Mouse (Mus musculus) CH12.LX (cell line): Measurements from ENCODE around the gene Slc39a5. TPM values are rescaled to one million over a fixed set of nuclear protein-coding genes. Genes with fewer than 3 reads are reported as not detected.
A peak's percentile ranks its signal among the peaks of the same experiment; 100 is the strongest.

Experiments used
- DNase-seq: peaks from one replicate; pipeline ENCODE4 v3.0.0-alpha.2; 2013; ENCODE audit errors: extremely low read depth
- H3K27ac ChIP-seq: 2 replicates; pipeline ENCODE4 v1.5.1; 2012; ENCODE audit warnings: low read depth, mild to moderate bottlenecking, control low read depth, moderate library complexity; ENCODE audit not compliant: insufficient read depth
- H3K27me3 ChIP-seq: replicated peaks from 2 replicates; pipeline ENCODE3; 2012; ENCODE audit warnings: inconsistent platforms
- H3K36me3 ChIP-seq, 2 experiments: replicated peaks in 1 of 2; 2 replicates each; pipeline versions ENCODE3 to v1.6.1; 2012; ENCODE audit warnings: inconsistent platforms in 1 of 2, low read length in 1 of 2, mild to moderate bottlenecking in 1 of 2, mixed read lengths in 1 of 2, moderate library complexity in 1 of 2; ENCODE audit not compliant: control insufficient read depth in 1 of 2, insufficient read depth in 1 of 2
- H3K4me1 ChIP-seq, 2 experiments: 2 replicates each; pipeline ENCODE4 v1.6.1; 2012; ENCODE audit warnings: inconsistent platforms in 1 of 2, moderate library complexity in 1 of 2; ENCODE audit not compliant: insufficient read depth in 2 of 2, control insufficient read depth in 1 of 2
- H3K4me2 ChIP-seq: 2 replicates; pipeline ENCODE4 v1.6.1; 2012; ENCODE audit warnings: low read depth, mild to moderate bottlenecking, control low read depth; ENCODE audit not compliant: poor library complexity, insufficient read depth, severe bottlenecking
- H3K4me3 ChIP-seq, 3 experiments: fragments of 150-350 bp in 1 of 3; sonication (generic) in 1 of 3; replicated peaks in 1 of 3; 2 replicates each; pipeline versions ENCODE3 to v1.5.1; 2011 to 2012; ENCODE audit warnings: low read depth in 2 of 3, low read length in 2 of 3, mild to moderate bottlenecking in 2 of 3, moderate library complexity in 2 of 3, control low read depth in 1 of 3, improper control_type of control experiment in 1 of 3, inconsistent platforms in 1 of 3, mixed read lengths in 1 of 3; ENCODE audit not compliant: poor library complexity in 1 of 3
- H3K79me2 ChIP-seq: replicated peaks from 2 replicates; pipeline ENCODE4 v1.6.1; 2012; ENCODE audit warnings: mild to moderate bottlenecking, moderate library complexity; ENCODE audit not compliant: control insufficient read depth, poor library complexity, insufficient read depth, severe bottlenecking; ENCODE audit errors: extremely low read depth
- H3K9ac ChIP-seq: 2 replicates; pipeline ENCODE4 v1.6.1; 2012; ENCODE audit warnings: low read depth, mild to moderate bottlenecking, control low read depth, moderate library complexity; ENCODE audit not compliant: insufficient read depth
- H3K9me3 ChIP-seq: replicated peaks from 2 replicates; pipeline ENCODE3; 2012; ENCODE audit warnings: low read length, inconsistent platforms, mixed read lengths
- BHLHE40 ChIP-seq: IDR thresholded peaks from 2 replicates; pipeline ENCODE4 v1.6.1; 2011; ENCODE audit warnings: mild to moderate bottlenecking, low read depth, low read length, improper control_type of control experiment
- CHD2 ChIP-seq: IDR thresholded peaks from 2 replicates; pipeline ENCODE4 v1.6.1; 2011; ENCODE audit warnings: low read length, improper control_type of control experiment
- CTCF ChIP-seq, 2 experiments: IDR thresholded peaks in 1 of 2; conservative IDR thresholded peaks in 1 of 2; 2 replicates each; pipeline ENCODE4 v1.5.1; 2011 to 2012; ENCODE audit warnings: low read depth in 2 of 2, low read length in 2 of 2, improper control_type of control experiment in 1 of 2, inconsistent platforms in 1 of 2, mild to moderate bottlenecking in 1 of 2, moderate library complexity in 1 of 2
- ELF1 ChIP-seq: IDR thresholded peaks from 2 replicates; pipeline ENCODE4 v1.6.1; 2014; ENCODE audit warnings: low read depth, mild to moderate bottlenecking, inconsistent platforms, low read length, improper control_type of control experiment
- ETS1 ChIP-seq: conservative IDR thresholded peaks from 2 replicates; pipeline ENCODE4 v1.6.1; 2012; ENCODE audit warnings: low read depth, mild to moderate bottlenecking, inconsistent platforms, low read length, improper control_type of control experiment, moderate library complexity
- HCFC1 ChIP-seq: IDR thresholded peaks from 2 replicates; pipeline ENCODE4 v1.6.1; 2012; ENCODE audit warnings: low read depth, mild to moderate bottlenecking, inconsistent platforms, low read length, improper control_type of control experiment
- IRF4 ChIP-seq: IDR thresholded peaks from 2 replicates; pipeline ENCODE4 v1.6.1; 2014; ENCODE audit warnings: low read depth, mild to moderate bottlenecking, inconsistent platforms, low read length, improper control_type of control experiment
- JUN ChIP-seq: IDR thresholded peaks from 2 replicates; pipeline ENCODE4 v1.6.1; 2011; ENCODE audit warnings: low read depth, mild to moderate bottlenecking, low read length, improper control_type of control experiment, moderate library complexity; ENCODE audit not compliant: insufficient read depth
- JUND ChIP-seq: conservative IDR thresholded peaks from 2 replicates; pipeline ENCODE4 v1.6.1; 2011; ENCODE audit warnings: low read depth, low read length, improper control_type of control experiment
- MAFK ChIP-seq: IDR thresholded peaks from 2 replicates; pipeline ENCODE4 v1.6.1; 2011; ENCODE audit warnings: low read length, improper control_type of control experiment; ENCODE audit not compliant: insufficient replicate concordance
- MAZ ChIP-seq: IDR thresholded peaks from 2 replicates; pipeline ENCODE4 v1.6.1; 2012; ENCODE audit warnings: low read depth, mild to moderate bottlenecking, inconsistent platforms, low read length, improper control_type of control experiment, moderate library complexity
- MXI1 ChIP-seq: IDR thresholded peaks from 2 replicates; pipeline ENCODE4 v1.6.1; 2011; ENCODE audit warnings: mild to moderate bottlenecking, low read depth, low read length, improper control_type of control experiment
- MYC ChIP-seq: IDR thresholded peaks from 2 replicates; pipeline ENCODE4 v1.6.1; 2011; ENCODE audit warnings: low read depth, mild to moderate bottlenecking, improper control_type of control experiment, low read length
- NRF1 ChIP-seq: IDR thresholded peaks from 2 replicates; pipeline ENCODE4 v1.6.1; 2014; ENCODE audit warnings: low read depth, mild to moderate bottlenecking, inconsistent platforms, low read length, improper control_type of control experiment, moderate library complexity
- POLR2A ChIP-seq: IDR thresholded peaks from 2 replicates; pipeline ENCODE4 v1.6.1; 2011; ENCODE audit warnings: low read depth, mild to moderate bottlenecking, improper control_type of control experiment, low read length
- POLR2AphosphoS2 ChIP-seq: IDR thresholded peaks from 2 replicates; pipeline ENCODE4 v1.6.1; 2011; ENCODE audit warnings: low read depth, low read length, improper control_type of control experiment
- RAD21 ChIP-seq: IDR thresholded peaks from 2 replicates; pipeline ENCODE4 v1.6.1; 2011; ENCODE audit warnings: low read depth, mild to moderate bottlenecking, low read length, improper control_type of control experiment, moderate library complexity
- RCOR1 ChIP-seq: conservative IDR thresholded peaks from 2 replicates; pipeline ENCODE4 v1.6.1; 2012; ENCODE audit warnings: low read depth, mild to moderate bottlenecking, inconsistent platforms, low read length, improper control_type of control experiment
- SIN3A ChIP-seq: IDR thresholded peaks from 2 replicates; pipeline ENCODE4 v1.6.1; 2012; ENCODE audit warnings: low read length, improper control_type of control experiment, inconsistent platforms
- SMC3 ChIP-seq: IDR thresholded peaks from 2 replicates; pipeline ENCODE4 v1.6.1; 2011; ENCODE audit warnings: low read depth, low read length, improper control_type of control experiment
- TBP ChIP-seq: conservative IDR thresholded peaks from 2 replicates; pipeline ENCODE4 v1.6.1; 2011; ENCODE audit warnings: low read depth, low read length, improper control_type of control experiment
- USF1 ChIP-seq: IDR thresholded peaks from 2 replicates; pipeline ENCODE4 v1.6.1; 2014; ENCODE audit warnings: low read depth, mild to moderate bottlenecking, inconsistent platforms, low read length, improper control_type of control experiment
- ZMIZ1 ChIP-seq: IDR thresholded peaks from 2 replicates; pipeline ENCODE4 v1.6.1; 2012; ENCODE audit warnings: low read depth, mild to moderate bottlenecking, inconsistent platforms, low read length, improper control_type of control experiment
- ZNF384 ChIP-seq: IDR thresholded peaks from 2 replicates; pipeline ENCODE4 v1.6.1; 2012; ENCODE audit warnings: low read depth, low read length, improper control_type of control experiment, inconsistent platforms
- dilution Hi-C: fragments of 300-500 bp; cut with MboI; formaldehyde crosslinking; loops from 2 replicates; pipeline ENCODE4 v1.14.3; 2020; ENCODE audit warnings: low sequenced_read_pairs; ENCODE audit not compliant: extremely low pct_unique_long_range_greater_than_20kb, extremely low pct_ligation_motif_present
- in situ Hi-C: fragments of 300-500 bp; cut with MboI; formaldehyde crosslinking; loops from 3 replicates; pipeline ENCODE4 v1.14.3; 2019; ENCODE audit warnings: low sequenced_read_pairs, low pct_ligation_motif_present, low pct_unique_long_range_greater_than_20kb, mixed read lengths
- polyA plus RNA-seq: library from polyadenylated mRNA; unstranded; fragments of >175 nt; gene quantifications from 2 replicates; pipeline ENCODE4 v1.2.1, GENCODE M21; 2012; ENCODE audit warnings: low read depth; ENCODE audit not compliant: insufficient read length
- total RNA-seq, 2 experiments: library from RNA; depleted of rRNA; stranded (reverse); fragments of 300-350 nt in 1 of 2; fragments of >200 nt in 1 of 2; gene quantifications; 2 replicates each; pipeline ENCODE4 v1.2.3; 2012 to 2014

Gene Slc39a5
- total and polyA plus RNA-seq, 3 experiments, result 0.11 TPM; not detected in 2

GRCm38 (mm10) chr10:128376099-128376454 is 25.0 kb downstream of the Slc39a5 start:
- H3K9me3 ChIP-seq, result no peaks in the 10 kb centered on the region
- H3K36me3 ChIP-seq, result peaks cover 13 to 29% of the 10 kb centered on the region in 2 experiments
- TF ChIP-seq SIN3A, result no peak
- TF ChIP-seq NRF1, result no peak
- no peak for TF ChIP-seq JUN
- no peak for TF ChIP-seq MAZ
- no peak for TF ChIP-seq POLR2A
- dilution Hi-C loops, result no loop called here
- H3K4me2 ChIP-seq, result peak overlapping the region; percentile 94
- in situ Hi-C loops, result no loop called here
- H3K79me2 ChIP-seq, result peaks cover 25% of the 10 kb centered on the region
- no peaks in the 10 kb centered on the region for H3K27me3 ChIP-seq
- peak overlapping the region; percentile 55 to 89 (median 83) for H3K4me3 ChIP-seq
- peak overlapping the region; percentile 97; the same call in 1 of the 2 replicates for H3K9ac ChIP-seq
- DNase-seq, result no peak
- peak overlapping the region; percentile 75 for H3K27ac ChIP-seq
- peaks cover 14 to 38% of the 10 kb centered on the region in 2 experiments for H3K4me1 ChIP-seq

- Histone ChIP-seq H3K9me3 (no peaks in the 10 kb centered on the region), H3K79me2 (peaks cover 22% of the 10 kb centered on the region), H3K36me3 (peaks cover 4 to 14% of the 10 kb centered on the region in 2 experiments), H3K27ac (no peak overlapping the region), H3K27me3 (no peaks in the 10 kb centered on the region), H3K9ac (no peak overlapping the region), H3K4me1 (peaks cover 14 to 33% of the 10 kb centered on the region in 2 experiments), H3K4me3 (no peak overlapping the region), H3K4me2 (no peak overlapping the region)
- peak; percentile 35 for DNase-seq
- in situ Hi-C loops (no loop called here), dilution Hi-C loops (no loop called here)
- TF ChIP-seq RAD21 (no peak; the same call in none of the 2 replicates), SMC3 (no peak), HCFC1 (no peak), ETS1 (no peak), JUND (no peak), POLR2AphosphoS2 (no peak), CTCF (conservative IDR thresholded peaks at IDR 0.05 in 1 of 2, IDR thresholded peaks at IDR 0.05 in 1 of 2; ENCODE audit: low read depth in 2 of 2, low read length in 2 of 2) (peak in 1 of 2 experiments; percentile 35; a peak in 2 of 4 replicates), BHLHE40 (no peak), POLR2A (no peak)
These were observed 26.6 kb downstream of the Slc39a5 start for GRCm38 (mm10) chr10:128374393-128374792.

GRCm38 (mm10) chr10:128372989-128373748 is 27.9 kb downstream of the Slc39a5 start:
- no peak for DNase-seq
- Histone ChIP-seq H3K9ac (no peak overlapping the region), H3K27ac (no peak overlapping the region)

More at GRCm38 (mm10) chr10:128372989-128373748, 27.9 kb downstream of the Slc39a5 start:
- dilution Hi-C loops (no loop called here), in situ Hi-C loops (no loop called here)
- TF ChIP-seq RCOR1 (no peak), NRF1 (no peak), MXI1 (no peak), ZNF384 (no peak), MAFK (no peak), IRF4 (no peak), ELF1 (no peak), USF1 (no peak), MYC (no peak), TBP (no peak), POLR2AphosphoS2 (no peak), CHD2 (no peak), SMC3 (no peak), ZMIZ1 (no peak), BHLHE40 (no peak), SIN3A (no peak)
- H3K4me1 ChIP-seq, result peaks cover 3 to 24% of the 10 kb centered on the region in 2 experiments
- H3K79me2 ChIP-seq, result peaks cover 11% of the 10 kb centered on the region
- no peaks in the 10 kb centered on the region for H3K9me3 ChIP-seq
- H3K4me2 ChIP-seq, result no peak overlapping the region
- H3K4me3 ChIP-seq, result no peak overlapping the region
- H3K27me3 ChIP-seq, result no peaks in the 10 kb centered on the region
- H3K36me3 ChIP-seq, result peaks cover 0 to 2% of the 10 kb centered on the region in 2 experiments
